Mouse (Mus musculus) retina, embryonic 14.5 days (tissue): Measurements from ENCODE around the gene Nox1.

Source experiments
- DNase-seq: peaks from one replicate; pipeline ENCODE4 v3.0.0-alpha.2; 2015; ENCODE audit warnings: low spot score

Nox1 gene

DNA sequence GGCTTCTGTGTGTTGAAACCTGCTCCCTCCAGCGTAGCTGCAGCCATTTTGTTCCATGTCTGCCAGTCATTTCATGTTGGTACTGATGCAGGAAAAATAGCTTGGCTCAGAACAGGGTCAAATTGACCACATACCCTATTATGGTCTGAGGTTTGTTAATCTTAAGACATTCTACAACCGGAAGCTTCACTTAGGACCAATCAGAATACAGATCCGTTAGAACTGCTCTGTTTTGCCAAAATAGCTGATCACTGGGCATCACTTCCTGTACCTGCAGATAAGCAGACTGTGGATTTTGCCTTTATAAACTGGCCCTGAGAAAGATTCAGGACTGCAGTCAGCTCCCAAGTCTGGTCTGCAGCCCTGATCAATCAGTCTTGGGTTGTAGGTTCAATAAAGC lies 93.2 kb downstream of the Nox1 start:
- no peak for DNase-seq

DNA sequence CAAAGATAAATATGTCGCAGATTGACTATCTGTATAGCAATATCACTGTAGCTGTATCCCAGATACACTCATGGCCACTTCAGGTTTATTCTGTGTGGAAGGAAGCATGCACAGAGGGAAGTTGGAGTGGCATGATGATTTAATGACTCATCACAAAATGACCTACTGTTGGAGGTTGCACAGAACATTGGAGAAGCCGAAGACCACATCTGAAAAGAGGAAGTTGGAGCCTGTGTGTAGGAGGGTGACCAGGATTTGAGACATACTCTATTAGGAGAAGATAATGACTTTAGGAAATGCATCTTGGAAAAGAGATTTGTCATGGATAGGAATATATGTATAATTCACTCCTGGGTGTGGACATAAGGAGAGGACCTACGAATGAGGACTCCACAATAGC lies 105.3 kb downstream of the Nox1 start:
- no peak for DNase-seq

DNA sequence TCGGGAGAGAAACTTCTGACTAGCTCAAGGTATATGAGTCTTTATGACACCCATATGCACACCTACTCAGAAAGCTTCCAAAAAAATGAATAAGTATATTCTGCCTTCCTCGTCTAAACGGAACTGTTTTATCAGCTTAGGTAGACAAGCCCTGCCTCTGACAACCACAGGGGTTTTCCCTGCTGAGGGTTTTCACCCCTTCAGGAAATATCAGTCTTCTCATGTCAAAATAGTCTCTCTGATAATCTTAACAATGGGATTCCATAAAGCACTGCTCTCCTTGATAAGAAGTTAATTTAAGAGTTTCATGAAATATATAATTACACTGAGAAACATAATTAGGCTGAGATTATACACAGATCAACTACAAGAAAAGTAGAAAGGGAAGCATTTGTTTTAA lies 110.0 kb downstream of the Nox1 start:
- no peak for DNase-seq

DNA sequence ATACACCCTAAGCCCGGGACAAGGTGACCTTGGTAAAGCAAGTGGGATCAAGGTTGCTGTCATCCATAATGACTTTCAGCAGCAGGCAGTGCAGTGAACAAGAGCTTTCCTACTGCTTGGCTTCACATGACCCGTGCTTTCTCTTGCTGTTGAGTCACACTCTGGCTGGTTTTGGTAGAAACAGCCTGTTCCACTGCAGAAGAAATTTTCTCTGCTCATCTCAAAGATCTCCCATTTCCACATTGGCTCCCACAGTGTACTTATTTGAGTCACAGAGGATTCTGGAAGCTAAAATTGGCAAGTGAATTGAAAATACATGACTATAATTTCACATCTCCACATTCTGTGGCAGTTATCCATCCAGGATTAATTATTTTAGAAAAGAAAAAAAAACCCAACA lies 119.1 kb downstream of the Nox1 start:
- no peak for DNase-seq

DNA sequence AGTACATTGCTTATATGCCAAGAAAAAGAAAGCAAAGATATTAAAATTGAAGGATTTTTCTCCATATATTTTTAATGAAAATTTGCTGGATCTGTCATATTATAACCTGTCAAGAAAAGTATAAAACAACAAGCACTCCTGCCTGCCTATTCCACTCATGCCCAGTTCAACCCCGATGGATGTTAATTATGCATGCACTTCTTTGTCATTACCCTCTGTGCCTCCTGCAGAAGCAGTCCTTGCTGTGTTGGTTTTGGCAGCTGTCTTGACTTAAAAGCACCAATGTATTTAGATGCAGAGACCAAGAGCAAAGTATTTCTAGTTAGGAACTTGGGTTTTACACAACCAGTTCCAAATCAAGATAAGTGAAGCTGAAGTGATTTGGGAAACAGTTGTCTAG lies 136.3 kb downstream of the Nox1 start:
- DNase-seq, result no peak

DNA sequence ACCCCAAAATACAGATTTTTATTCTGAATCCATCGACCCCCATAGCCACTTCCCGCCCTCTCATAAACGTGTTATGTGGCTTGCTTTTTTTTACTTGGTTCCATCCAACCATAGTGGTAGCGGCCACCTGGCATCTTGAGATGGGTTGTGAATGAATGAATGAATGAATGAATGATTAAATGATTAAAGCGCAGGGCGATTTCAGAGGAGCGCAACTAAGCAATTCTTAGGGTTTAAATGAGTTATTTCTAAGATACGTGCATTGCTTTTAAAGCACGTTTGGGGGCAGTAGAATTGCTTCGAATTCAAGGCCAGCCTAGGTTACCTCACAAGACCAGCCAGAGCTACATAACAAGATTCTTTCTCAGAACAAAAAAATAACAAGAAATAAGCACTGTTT lies 162.0 kb downstream of the Nox1 start:
- DNase-seq, result peak; percentile 14

DNA sequence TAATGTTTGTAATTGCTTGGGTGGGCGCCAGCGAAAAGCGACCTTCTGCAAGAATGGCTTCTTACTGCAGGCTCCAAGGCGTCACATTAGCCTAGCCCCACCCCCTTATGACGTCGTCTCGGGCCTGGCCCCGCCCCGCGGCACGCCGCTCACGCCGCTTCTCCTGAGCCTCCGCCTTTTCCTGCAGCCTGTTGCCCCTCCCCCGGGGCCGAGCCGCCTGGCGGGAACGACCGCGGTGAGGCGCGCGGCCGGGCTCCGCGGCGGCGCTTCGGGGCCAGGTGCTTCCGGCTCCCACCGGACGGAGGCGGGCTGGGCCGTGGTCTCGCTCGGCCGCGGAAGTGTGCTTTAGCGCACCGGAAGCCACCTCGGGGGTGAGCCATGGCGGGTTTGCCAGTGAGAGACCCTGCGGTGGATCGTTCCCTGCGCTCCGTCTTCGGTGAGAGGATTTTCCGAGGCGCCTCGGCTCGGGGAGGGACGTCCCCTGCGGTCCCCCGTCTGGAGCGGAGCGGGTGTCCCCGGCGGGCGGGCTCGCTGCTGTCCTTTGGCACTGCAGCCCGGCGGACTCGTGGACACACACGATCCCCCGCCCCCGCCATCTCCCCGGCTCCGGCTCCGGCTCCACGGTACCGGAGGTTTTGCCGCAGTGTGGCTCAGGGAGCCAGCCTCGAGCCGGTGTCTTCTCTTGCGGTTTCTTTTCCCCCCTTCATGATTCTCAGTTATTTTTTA lies 162.6 kb downstream of the Nox1 start, which contains the start of gene Cstf2:
Gene Cstf2 (plus strand): TSS at position 201 of the 726 bp plus-strand sequence.
- peak; percentile 87 for DNase-seq

DNA sequence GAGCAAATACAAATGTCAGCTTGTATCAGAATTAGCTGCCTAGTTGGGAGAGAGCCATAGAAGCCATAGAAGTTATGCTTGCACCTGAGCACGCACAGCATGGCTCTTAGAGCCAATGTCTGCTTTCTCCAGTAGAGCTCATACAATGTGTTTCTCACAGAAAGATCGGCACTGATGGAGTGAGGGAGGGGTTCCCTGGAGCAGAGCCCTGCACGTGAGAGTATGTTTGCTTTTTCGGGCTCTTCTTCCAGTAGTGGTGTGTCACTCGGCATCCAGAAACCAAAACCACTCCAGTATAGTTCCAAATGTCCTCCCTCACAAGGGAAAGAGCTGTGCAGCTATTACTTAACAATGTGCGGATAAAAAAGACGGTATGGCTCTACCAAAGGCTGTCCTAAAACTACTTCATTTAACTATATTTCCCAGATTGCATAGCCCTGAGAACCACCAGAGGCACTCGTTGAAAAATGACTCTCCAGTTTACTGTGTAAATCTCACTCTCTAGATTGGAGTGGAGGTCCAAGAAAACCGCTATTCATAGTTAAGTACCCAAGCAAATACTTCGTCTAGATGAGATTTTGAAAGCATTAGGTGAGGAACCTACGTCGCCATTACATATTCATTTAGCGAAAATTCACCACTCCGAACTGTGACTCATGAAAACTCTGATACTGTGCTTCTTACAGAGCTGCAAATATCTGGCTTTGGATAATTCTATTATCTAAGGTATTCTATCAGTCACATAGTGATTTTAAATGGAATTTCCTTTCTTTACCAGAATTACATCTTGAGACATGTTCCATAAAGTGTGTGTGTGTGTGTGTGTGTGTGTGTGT lies 163.5 kb downstream of the Nox1 start:
- DNase-seq, result peak; percentile 1

DNA sequence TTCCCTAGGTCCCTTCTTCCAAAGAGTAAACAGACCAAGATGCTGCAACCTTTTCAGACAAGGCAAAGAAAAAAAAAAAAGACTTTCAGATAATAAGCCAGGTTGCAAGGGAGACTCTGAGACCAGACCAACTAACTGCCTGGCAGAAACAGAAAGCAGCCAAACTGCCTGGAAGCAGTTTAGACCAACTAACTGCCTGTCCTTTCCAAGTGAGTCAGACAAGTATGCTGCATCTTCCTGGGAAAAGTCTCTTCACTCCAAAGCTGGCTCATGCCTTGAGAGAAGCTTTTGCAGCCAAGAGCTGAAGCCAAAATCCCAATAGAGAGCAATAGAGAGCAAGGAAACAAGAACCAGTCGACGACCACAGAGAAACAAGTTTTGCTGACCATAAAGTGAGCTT lies 164.9 kb downstream of the Nox1 start:
- no peak for DNase-seq

DNA sequence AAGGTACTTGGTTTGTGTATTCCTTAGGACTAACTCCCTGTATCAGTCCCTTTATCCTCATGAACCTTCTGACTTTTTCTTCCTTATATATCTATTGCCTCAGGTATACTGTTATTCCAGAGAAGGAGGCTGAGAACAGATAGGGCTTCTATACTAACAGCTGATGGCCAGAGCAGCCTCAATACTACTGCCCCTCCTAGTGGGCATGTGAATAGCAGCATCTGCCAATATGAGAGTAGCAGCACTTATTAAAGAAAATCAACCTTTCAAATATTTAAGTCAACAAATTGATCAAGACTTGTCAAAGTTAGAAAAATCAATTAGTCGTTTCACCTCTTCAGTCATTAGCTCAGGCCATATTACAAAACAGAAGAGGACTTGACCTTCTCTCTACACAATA lies 172.8 kb downstream of the Nox1 start:
- DNase-seq, result peak; percentile 5
